ENCODE assay signal across 14 mouse cellular contexts in the genomic region with DNA sequence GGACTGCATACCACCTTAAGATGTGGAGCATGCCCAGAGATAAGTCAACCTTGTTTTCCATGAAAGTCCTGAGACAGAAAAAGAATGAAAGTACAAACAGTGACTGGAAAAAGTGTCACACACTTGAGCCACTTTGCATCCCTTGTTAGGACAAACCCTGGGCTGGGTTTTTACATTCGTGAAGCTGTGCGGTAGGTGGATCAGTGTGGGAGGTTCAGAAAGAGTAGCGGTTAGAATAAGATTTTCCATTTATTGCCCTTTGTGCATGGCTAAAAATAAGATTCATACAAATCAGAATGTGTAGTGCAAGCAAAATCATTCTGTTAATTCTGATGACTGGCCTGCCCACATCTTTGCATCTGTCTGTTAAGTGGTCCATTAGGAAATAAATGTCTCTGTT.
"Had no signal": no experiment of that assay in that cellular context is flagged by ENCODE, and none has a peak within 500 bp of the region (broad histone marks: within the 10 kb centered on the region; RNA-seq: fewer than 3 reads in every experiment).

No protein-coding gene starts in this region.

- DNase-seq: liver, postnatal 0 days; lung, adult 2 months; lung, postnatal 14 days; lung, postnatal 36 days; midbrain, embryonic 14.5 days; right cerebral cortex, adult 18-20 months; right cerebral cortex, postnatal 25 days; right cerebral cortex, postnatal 4 days; spleen, adult 18-20 months; thymus, adult 18-20 months; thymus, postnatal 14 days; thymus, postnatal 36 days had no signal

- ATAC-seq: liver, postnatal 0 days; lung, postnatal 0 days; midbrain, embryonic 16.5 days had no signal
